Mouse (Mus musculus) embryonic facial prominence, embryonic 15.5 days (tissue): ENCODE data around the gene Wbp2. TPM values are rescaled to one million over a fixed set of nuclear protein-coding genes. Genes with fewer than 3 reads are reported as not detected.

Experiments used
- ATAC-seq: fragments of 200-750 bp; cut with Nextera tagmentation; 2 replicates; pipeline ENCODE4 v1.8.0; 2017; ENCODE audit warnings: low read depth, moderate TSS enrichment; ENCODE audit not compliant: insufficient number of reproducible peaks, low FRiP score, low TSS enrichment
- H3K27ac ChIP-seq: fragments of 300-500 bp; sonication (generic); replicated peaks from 2 replicates; pipeline ENCODE4 v1.5.1; 2015; ENCODE audit warnings: mild to moderate bottlenecking, inconsistent platforms
- H3K27me3 ChIP-seq: fragments of 300-500 bp; sonication (generic); 2 replicates; pipeline ENCODE4 v1.6.1; 2015; ENCODE audit warnings: inconsistent platforms
- H3K36me3 ChIP-seq: fragments of 300-500 bp; sonication (generic); 2 replicates; pipeline ENCODE4 v1.6.1; 2015; ENCODE audit warnings: mild to moderate bottlenecking, inconsistent platforms
- H3K4me1 ChIP-seq: fragments of 300-500 bp; sonication (generic); 2 replicates; pipeline ENCODE4 v1.6.1; 2015; ENCODE audit warnings: inconsistent platforms
- H3K4me2 ChIP-seq: fragments of 300-500 bp; sonication (generic); replicated peaks from 2 replicates; pipeline ENCODE4 v1.6.1; 2015; ENCODE audit warnings: mild to moderate bottlenecking, inconsistent platforms
- H3K4me3 ChIP-seq: fragments of 300-500 bp; sonication (generic); replicated peaks from 2 replicates; pipeline ENCODE4 v1.5.1; 2015; ENCODE audit warnings: mild to moderate bottlenecking, inconsistent platforms
- H3K9ac ChIP-seq: fragments of 300-500 bp; sonication (generic); 2 replicates; pipeline ENCODE4 v1.6.1; 2015; ENCODE audit warnings: inconsistent platforms
- H3K9me3 ChIP-seq: fragments of 300-500 bp; sonication (generic); replicated peaks from 2 replicates; pipeline ENCODE4 v1.6.1; 2016; ENCODE audit warnings: inconsistent platforms
- WGBS: fragments of 180-500 bp; shearing (Covaris S2); methylation state at CpG from one replicate; pipeline ENCODE4 v1.1.7; 2015; 5-methylcytosine and 5-hydroxymethylcytosine counted together
- polyA plus RNA-seq: library from polyadenylated mRNA; unstranded; fragments of >200 nt; fragmentation: Nextera tagmentation; extraction: Ambion mirVana; gene quantifications from 2 replicates; pipeline ENCODE4 v1.2.1, GENCODE M21; 2015

Wbp2 gene
- polyA plus RNA-seq, 1 experiment from 2014 or later: 90.8 TPM

- no peak overlapping the region for H3K9ac ChIP-seq
- 3% methylated on average over 23 of the region's 23 CpGs for WGBS
- no peaks in the 10 kb centered on the region for H3K9me3 ChIP-seq
- H3K27ac ChIP-seq: peak overlapping the region; percentile 29; the same call in 1 of the 2 replicates
- peak overlapping the region; percentile 50 for H3K4me3 ChIP-seq
- ATAC-seq: no peak
- H3K27me3 ChIP-seq: peaks cover 62% of the 10 kb centered on the region
- no peaks in the 10 kb centered on the region for H3K36me3 ChIP-seq
- peak overlapping the region; percentile 79 for H3K4me2 ChIP-seq
- peaks cover 61% of the 10 kb centered on the region for H3K4me1 ChIP-seq
These were observed 21.8 kb upstream of the Wbp2 start for GRCm38 (mm10) chr11:116108464-116109137.

GRCm38 (mm10) chr11:116107777-116108285 is 21.0 kb upstream of the Wbp2 start:
- Histone ChIP-seq H3K27ac (no peak overlapping the region), H3K4me1 (peaks cover 68% of the 10 kb centered on the region), H3K4me2 (peak overlapping the region; percentile 79), H3K4me3 (peak overlapping the region; percentile 50), H3K36me3 (no peaks in the 10 kb centered on the region), H3K9me3 (no peaks in the 10 kb centered on the region), H3K9ac (0 out of 2 replicates have a peak overlapping the region, but pooled peaks have one; percentile 3), H3K27me3 (peaks cover 62% of the 10 kb centered on the region)
- ATAC-seq: no peak
- WGBS: 17% methylated on average over 19 of the region's 19 CpGs

GRCm38 (mm10) chr11:116106963-116107776 is 20.4 kb upstream of the Wbp2 start:
- H3K27me3 ChIP-seq: peaks cover 62% of the 10 kb centered on the region
- peaks cover 72% of the 10 kb centered on the region for H3K4me1 ChIP-seq
- no peak overlapping the region for H3K27ac ChIP-seq
- ATAC-seq: no peak
- no peaks in the 10 kb centered on the region for H3K9me3 ChIP-seq
- WGBS: 20% methylated on average over 14 of the region's 14 CpGs
- H3K4me3 ChIP-seq: peak overlapping the region; percentile 50
- H3K36me3 ChIP-seq: no peaks in the 10 kb centered on the region
- H3K4me2 ChIP-seq: peak overlapping the region; percentile 79
- no peak overlapping the region for H3K9ac ChIP-seq

GRCm38 (mm10) chr11:116106154-116106962 is 19.6 kb upstream of the Wbp2 start:
- ATAC-seq: no peak
- H3K4me1 ChIP-seq: peaks cover 80% of the 10 kb centered on the region
- WGBS: 27% methylated on average over 32 of the region's 32 CpGs
- peak overlapping the region; percentile 13; the same call in 1 of the 2 replicates for H3K4me3 ChIP-seq
- no peak overlapping the region for H3K9ac ChIP-seq
- H3K36me3 ChIP-seq: no peaks in the 10 kb centered on the region
- H3K27me3 ChIP-seq: peaks cover 58% of the 10 kb centered on the region
- H3K9me3 ChIP-seq: no peaks in the 10 kb centered on the region
- peak overlapping the region; percentile 79 for H3K4me2 ChIP-seq
- H3K27ac ChIP-seq: no peak overlapping the region

GRCm38 (mm10) chr11:116105065-116105464 is 18.3 kb upstream of the Wbp2 start:
- peaks cover 84% of the 10 kb centered on the region for H3K4me1 ChIP-seq
- no peak overlapping the region for H3K4me2 ChIP-seq
- no peak overlapping the region for H3K4me3 ChIP-seq
- H3K9me3 ChIP-seq: no peaks in the 10 kb centered on the region
- no peak overlapping the region for H3K9ac ChIP-seq
- peaks cover 48% of the 10 kb centered on the region for H3K27me3 ChIP-seq
- 86% methylated on average over 2 of the region's 2 CpGs for whole genome bisulfite sequencing
- no peak for ATAC-seq
- H3K36me3 ChIP-seq: no peaks in the 10 kb centered on the region
- H3K27ac ChIP-seq: no peak overlapping the region

GRCm38 (mm10) chr11:116104006-116104646 is 17.3 kb upstream of the Wbp2 start:
- Histone ChIP-seq H3K9me3 (no peaks in the 10 kb centered on the region), H3K4me3 (no peak overlapping the region), H3K27ac (peak overlapping the region; percentile 80), H3K27me3 (peaks cover 38% of the 10 kb centered on the region), H3K4me1 (peaks cover 76% of the 10 kb centered on the region), H3K4me2 (0 out of 2 replicates have a peak overlapping the region, but pooled peaks have one; percentile 3), H3K9ac (no peak overlapping the region), H3K36me3 (no peaks in the 10 kb centered on the region)
- WGBS: 30% methylated on average over 14 of the region's 14 CpGs
- ATAC-seq: peak; percentile 64

- Histone ChIP-seq H3K9ac (no peak overlapping the region), H3K36me3 (no peaks in the 10 kb centered on the region), H3K4me3 (no peak overlapping the region), H3K4me1 (peaks cover 73% of the 10 kb centered on the region), H3K4me2 (no peak overlapping the region), H3K27ac (peak overlapping the region; percentile 80), H3K27me3 (peaks cover 33% of the 10 kb centered on the region), H3K9me3 (no peaks in the 10 kb centered on the region)
- 58% methylated on average over 12 of the region's 12 CpGs for WGBS
- ATAC-seq: no peak
These were observed 16.8 kb upstream of the Wbp2 start for GRCm38 (mm10) chr11:116103572-116103971.

- H3K9me3 ChIP-seq: no peaks in the 10 kb centered on the region
- peaks cover 62% of the 10 kb centered on the region for H3K4me1 ChIP-seq
- H3K36me3 ChIP-seq: no peaks in the 10 kb centered on the region
- no peak overlapping the region for H3K4me3 ChIP-seq
- ATAC-seq: no peak
- H3K27ac ChIP-seq: peak overlapping the region; percentile 90
- peaks cover 22% of the 10 kb centered on the region for H3K27me3 ChIP-seq
- 44% methylated on average over 4 of the region's 4 CpGs for WGBS
- H3K9ac ChIP-seq: no peak overlapping the region
- H3K4me2 ChIP-seq: no peak overlapping the region; the same call in 1 of the 2 replicates
These were observed 15.7 kb upstream of the Wbp2 start for GRCm38 (mm10) chr11:116102472-116102871.

- no peaks in the 10 kb centered on the region for H3K9me3 ChIP-seq
- WGBS: 13% methylated on average over 10 of the region's 11 CpGs
- peak overlapping the region; percentile 24 for H3K4me2 ChIP-seq
- peaks cover 17% of the 10 kb centered on the region for H3K27me3 ChIP-seq
- no peak overlapping the region for H3K4me3 ChIP-seq
- H3K36me3 ChIP-seq: no peaks in the 10 kb centered on the region
- peaks cover 57% of the 10 kb centered on the region for H3K4me1 ChIP-seq
- H3K9ac ChIP-seq: no peak overlapping the region
- peak overlapping the region; percentile 90 for H3K27ac ChIP-seq
- ATAC-seq: peak; percentile 52
These were observed 15.2 kb upstream of the Wbp2 start for GRCm38 (mm10) chr11:116101931-116102381.

- H3K4me2 ChIP-seq: no peak overlapping the region
- peaks cover 45% of the 10 kb centered on the region for H3K4me1 ChIP-seq
- ATAC-seq: no peak
- WGBS: 80% methylated on average over 7 of the region's 7 CpGs
- H3K9ac ChIP-seq: no peak overlapping the region
- H3K36me3 ChIP-seq: no peaks in the 10 kb centered on the region
- H3K9me3 ChIP-seq: no peaks in the 10 kb centered on the region
- peaks cover 5% of the 10 kb centered on the region for H3K27me3 ChIP-seq
- peak overlapping the region; percentile 90 for H3K27ac ChIP-seq
- no peak overlapping the region for H3K4me3 ChIP-seq
These were observed 14.0 kb upstream of the Wbp2 start for GRCm38 (mm10) chr11:116100839-116101238.
